Mouse (Mus musculus) liver, embryonic 11.5 days (tissue): ENCODE results near the gene Nudt1. TPM values are rescaled to one million over a fixed set of nuclear protein-coding genes. Genes with fewer than 3 reads are reported as not detected.
A peak's percentile ranks its signal among the peaks of the same experiment; 100 is the strongest.

Source experiments
- ATAC-seq: fragments of 200-750 bp; cut with Nextera tagmentation; replicated peaks from 2 replicates; pipeline ENCODE4 v1.8.0; 2017; ENCODE audit warnings: moderate number of reproducible peaks, mild to moderate bottlenecking, moderate TSS enrichment, moderate library complexity; ENCODE audit not compliant: low FRiP score
- DNase-seq: peaks from one replicate; pipeline ENCODE4 v3.0.0-alpha.2; 2017; ENCODE audit warnings: low spot score
- H3K27ac ChIP-seq: fragments of 300-500 bp; sonication (generic); 2 replicates; pipeline ENCODE4 v1.5.1; 2014; ENCODE audit warnings: mild to moderate bottlenecking, low read depth, low read length, control low read depth
- H3K27me3 ChIP-seq: fragments of 300-500 bp; sonication (generic); replicated peaks from 2 replicates; pipeline ENCODE4 v1.6.1; 2014; ENCODE audit warnings: low read length, mixed read lengths; ENCODE audit not compliant: control insufficient read depth, insufficient read depth
- H3K36me3 ChIP-seq: fragments of 300-500 bp; sonication (generic); 2 replicates; pipeline ENCODE4 v1.6.1; 2014; ENCODE audit warnings: mild to moderate bottlenecking, low read length, moderate library complexity, mixed read lengths; ENCODE audit not compliant: control insufficient read depth, insufficient read depth
- H3K4me1 ChIP-seq: fragments of 300-500 bp; sonication (generic); replicated peaks from 2 replicates; pipeline ENCODE4 v1.6.1; 2014; ENCODE audit warnings: low read length, mixed read lengths; ENCODE audit not compliant: control insufficient read depth, insufficient read depth
- H3K4me2 ChIP-seq: fragments of 300-500 bp; sonication (generic); 2 replicates; pipeline ENCODE4 v1.6.1; 2014; ENCODE audit warnings: mild to moderate bottlenecking, control low read depth, moderate library complexity
- H3K4me3 ChIP-seq: fragments of 300-500 bp; sonication (generic); 2 replicates; pipeline ENCODE4 v1.5.1; 2014; ENCODE audit warnings: low read depth, low read length, control low read depth
- H3K9ac ChIP-seq: fragments of 300-500 bp; sonication (generic); 2 replicates; pipeline ENCODE4 v1.6.1; 2014; ENCODE audit warnings: low read depth, low read length, control low read depth
- H3K9me3 ChIP-seq: fragments of 300-500 bp; sonication (generic); 2 replicates; pipeline ENCODE4 v1.6.1; 2016; ENCODE audit warnings: low read length, inconsistent platforms, mixed read lengths; ENCODE audit not compliant: control insufficient read depth
- WGBS: fragments of 180-500 bp; shearing (Covaris S2); extraction: QIAGEN DNeasy Blood & Tissue Kit; methylation state at CpG from one replicate; pipeline ENCODE4 v1.1.7; 2014; 5-methylcytosine and 5-hydroxymethylcytosine counted together
- polyA plus RNA-seq: library from polyadenylated mRNA; unstranded; fragments of >200 nt; fragmentation: Nextera tagmentation; extraction: Ambion mirVana; gene quantifications from 2 replicates; pipeline ENCODE4 v1.2.1, GENCODE M21; 2014

The Nudt1 gene
- polyA plus RNA-seq, 1 experiment from 2014 or later, result 62.3 TPM

GRCm38 (mm10) chr5:140332519-140332918, 11.1 kb downstream of the Nudt1 start:
- H3K27me3 ChIP-seq, result no peaks in the 10 kb centered on the region
- H3K27ac ChIP-seq, result peak overlapping the region; percentile 96; the same call in 1 of the 2 replicates
- H3K36me3 ChIP-seq, result peaks cover 12% of the 10 kb centered on the region
- no peak for DNase-seq
- peak overlapping the region; percentile 92 for H3K4me2 ChIP-seq
- 45% methylated on average over 4 of the region's 4 CpGs for WGBS
- peak; percentile 64 for ATAC-seq
- peak overlapping the region; percentile 95 for H3K9ac ChIP-seq
- H3K4me3 ChIP-seq, result peak overlapping the region; percentile 84
- no peaks in the 10 kb centered on the region for H3K9me3 ChIP-seq
- peaks cover 14% of the 10 kb centered on the region for H3K4me1 ChIP-seq

GRCm38 (mm10) chr5:140333631-140334030, 12.2 kb downstream of the Nudt1 start:
- H3K9me3 ChIP-seq, result 0 out of 2 replicates have a peak, but pooled peaks cover 2% of the 10 kb centered on the region
- H3K4me2 ChIP-seq, result no peak overlapping the region
- H3K9ac ChIP-seq, result no peak overlapping the region
- DNase-seq (no peak), ATAC-seq (no peak)
- peaks cover 18% of the 10 kb centered on the region for H3K36me3 ChIP-seq
- 20% methylated on average over 2 of the region's 2 CpGs for WGBS
- peaks cover 14% of the 10 kb centered on the region for H3K4me1 ChIP-seq
- H3K27me3 ChIP-seq, result no peaks in the 10 kb centered on the region
- no peak overlapping the region for H3K27ac ChIP-seq
- no peak overlapping the region for H3K4me3 ChIP-seq

- no peak for DNase-seq
- no peak for ATAC-seq
- H3K9ac ChIP-seq, result no peak overlapping the region
- H3K9me3 ChIP-seq, result 0 out of 2 replicates have a peak, but pooled peaks cover 2% of the 10 kb centered on the region
- H3K4me2 ChIP-seq, result no peak overlapping the region
- H3K4me3 ChIP-seq, result no peak overlapping the region
- no peaks in the 10 kb centered on the region for H3K27me3 ChIP-seq
- no peak overlapping the region for H3K27ac ChIP-seq
- H3K36me3 ChIP-seq, result peaks cover 26% of the 10 kb centered on the region
- 71% methylated on average over 1 of the region's 1 CpGs for WGBS
- H3K4me1 ChIP-seq, result peaks cover 9% of the 10 kb centered on the region; the same call in 1 of the 2 replicates
Observed at GRCm38 (mm10) chr5:140336680-140337079, 15.2 kb downstream of the Nudt1 start.

- 0 out of 2 replicates have a peak, but pooled peaks cover 2% of the 10 kb centered on the region for H3K9me3 ChIP-seq
- peaks cover 26% of the 10 kb centered on the region for H3K36me3 ChIP-seq
Observed at GRCm38 (mm10) chr5:140338779-140339178, 17.3 kb downstream of the Nudt1 start.

GRCm38 (mm10) chr5:140339836-140340235, 18.4 kb downstream of the Nudt1 start:
- Histone ChIP-seq H3K27me3 (no peaks in the 10 kb centered on the region), H3K36me3 (peaks cover 31% of the 10 kb centered on the region), H3K4me3 (no peak overlapping the region), H3K9ac (no peak overlapping the region), H3K4me1 (no peaks in the 10 kb centered on the region), H3K27ac (no peak overlapping the region), H3K9me3 (0 out of 2 replicates have a peak, but pooled peaks cover 2% of the 10 kb centered on the region), H3K4me2 (no peak overlapping the region)
- ATAC-seq, result no peak
- DNase-seq, result no peak
- WGBS, result 80% methylated on average over 3 of the region's 3 CpGs

More at GRCm38 (mm10) chr5:140338779-140339178, 17.3 kb downstream of the Nudt1 start:
- H3K4me2 ChIP-seq, result no peak overlapping the region
- no peaks in the 10 kb centered on the region for H3K27me3 ChIP-seq
- ATAC-seq (no peak), DNase-seq (no peak)
- no peak overlapping the region for H3K27ac ChIP-seq
- WGBS, result 89% methylated on average over 4 of the region's 4 CpGs
- no peak overlapping the region for H3K4me3 ChIP-seq
- H3K9ac ChIP-seq, result no peak overlapping the region
- H3K4me1 ChIP-seq, result no peaks in the 10 kb centered on the region

- H3K36me3 ChIP-seq, result peaks cover 34% of the 10 kb centered on the region
- H3K27me3 ChIP-seq, result no peaks in the 10 kb centered on the region
- DNase-seq (no peak), ATAC-seq (no peak)
- H3K4me2 ChIP-seq, result no peak overlapping the region
- H3K9ac ChIP-seq, result no peak overlapping the region
- H3K9me3 ChIP-seq, result 0 out of 2 replicates have a peak, but pooled peaks cover 2% of the 10 kb centered on the region
- H3K4me1 ChIP-seq, result no peaks in the 10 kb centered on the region
- WGBS, result 82% methylated on average over 4 of the region's 4 CpGs
- no peak overlapping the region for H3K27ac ChIP-seq
- H3K4me3 ChIP-seq, result no peak overlapping the region
Observed at GRCm38 (mm10) chr5:140342880-140343279, 21.4 kb downstream of the Nudt1 start.

- Histone ChIP-seq H3K27me3 (no peaks in the 10 kb centered on the region), H3K9ac (no peak overlapping the region), H3K36me3 (peaks cover 15% of the 10 kb centered on the region; the same call in 1 of the 2 replicates), H3K4me2 (no peak overlapping the region), H3K4me1 (peaks cover 4% of the 10 kb centered on the region; the same call in 1 of the 2 replicates), H3K4me3 (no peak overlapping the region), H3K9me3 (no peaks in the 10 kb centered on the region), H3K27ac (no peak overlapping the region)
- ATAC-seq (no peak), DNase-seq (no peak)
- 90% methylated on average over 4 of the region's 4 CpGs for WGBS
Observed at GRCm38 (mm10) chr5:140345244-140345643, 23.8 kb downstream of the Nudt1 start.

GRCm38 (mm10) chr5:140346050-140346449, 24.6 kb downstream of the Nudt1 start:
- H3K27ac ChIP-seq, result no peak overlapping the region
- no peak overlapping the region for H3K4me2 ChIP-seq
- H3K9ac ChIP-seq, result no peak overlapping the region
- peaks cover 4% of the 10 kb centered on the region; the same call in 1 of the 2 replicates for H3K4me1 ChIP-seq
- ATAC-seq, result no peak
- H3K27me3 ChIP-seq, result no peaks in the 10 kb centered on the region
- whole genome bisulfite sequencing, result 65% methylated on average over 1 of the region's 1 CpGs
- H3K36me3 ChIP-seq, result peaks cover 14% of the 10 kb centered on the region; the same call in 1 of the 2 replicates
- no peaks in the 10 kb centered on the region for H3K9me3 ChIP-seq
- no peak overlapping the region for H3K4me3 ChIP-seq
- DNase-seq, result no peak

GRCm38 (mm10) chr5:140349882-140350281, 28.4 kb downstream of the Nudt1 start:
- no peak overlapping the region for H3K9ac ChIP-seq
- H3K9me3 ChIP-seq, result no peaks in the 10 kb centered on the region
- no peak overlapping the region for H3K4me3 ChIP-seq
- DNase-seq (no peak), ATAC-seq (no peak)
- H3K4me1 ChIP-seq, result peaks cover 4% of the 10 kb centered on the region; the same call in 1 of the 2 replicates
- WGBS, result 82% methylated on average over 9 of the region's 9 CpGs
- H3K27ac ChIP-seq, result no peak overlapping the region
- H3K36me3 ChIP-seq, result peaks cover 30% of the 10 kb centered on the region
- no peaks in the 10 kb centered on the region for H3K27me3 ChIP-seq
- no peak overlapping the region for H3K4me2 ChIP-seq
